Mouse (Mus musculus): ENCODE data around the gene Klra5.

DNA sequence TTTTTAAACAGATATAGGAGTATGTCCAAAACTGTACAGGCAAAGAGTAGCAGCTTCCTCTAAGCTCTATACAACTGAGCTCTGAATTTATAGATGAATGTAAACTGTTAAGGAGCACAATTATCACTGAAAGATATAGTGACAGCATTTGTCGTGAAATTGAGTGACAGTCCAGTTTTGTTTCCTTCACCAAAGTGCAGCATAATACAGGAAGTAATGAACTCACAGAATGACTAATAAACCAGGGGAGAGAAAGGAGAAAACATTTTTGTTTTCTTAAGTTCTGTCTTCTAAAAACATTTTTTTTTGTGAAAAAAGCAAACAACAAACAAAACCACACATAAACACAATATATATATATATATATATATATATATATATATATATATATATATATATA, 454 bp downstream of the Klra5 start:
- TF ChIP-seq TAL1 (IDR thresholded peaks at IDR 0.05; ENCODE audit: low read length) (no peak), GATA1 (IDR thresholded peaks at IDR 0.05; ENCODE audit: low read length) (no peak)
